Mouse (Mus musculus): ENCODE data around the gene Dlg3. TPM values are rescaled to one million over a fixed set of nuclear protein-coding genes. Genes with fewer than 3 reads are reported as not detected.

Dlg3 gene
- total and polyA plus RNA-seq, 3 experiments: 8.3 to 12.1 (median 8.4) TPM

DNA sequence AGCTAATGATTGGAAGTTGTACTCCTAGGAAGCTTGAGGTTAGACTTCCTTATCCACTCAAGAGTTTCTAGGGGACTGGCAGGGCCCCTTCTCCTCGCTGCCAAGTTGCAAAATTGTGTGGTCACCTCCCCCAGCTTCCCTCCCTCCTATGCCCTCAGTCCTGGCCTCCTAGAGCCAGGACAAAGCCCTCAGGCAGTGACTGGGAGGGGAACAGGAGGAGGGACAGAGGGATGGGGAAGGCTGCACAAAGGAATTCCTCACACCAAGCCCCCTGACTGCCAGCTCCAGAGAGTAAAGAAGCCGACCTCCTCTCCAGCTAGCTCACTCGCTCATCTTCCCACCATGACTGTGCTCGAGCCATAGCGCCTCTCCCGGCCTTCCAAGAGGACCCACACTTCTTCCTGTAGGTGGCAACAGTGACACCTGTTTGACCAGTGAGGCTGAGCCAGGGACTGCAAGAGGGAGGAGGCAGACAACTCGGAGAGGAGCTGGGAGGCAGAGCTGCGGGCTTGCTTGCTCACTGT, 37.8 kb upstream of the Dlg3 start, which contains the start of gene Gdpd2:
Gene Gdpd2 (plus strand): TSS at position 209 of the 524 bp plus-strand sequence.
- H3K4me2 ChIP-seq (ENCODE audit: insufficient read depth, low read depth, poor library complexity, severe bottlenecking): no peak within 1 kb of the TSS
- H3K27ac ChIP-seq (ENCODE audit: insufficient read depth, low read depth): no peak within 1 kb of the TSS
- peaks cover 14 to 28% of the 10 kb centered on the region in 2 experiments for H3K36me3 ChIP-seq (replicated peaks in 1 of 2; ENCODE audit: control insufficient read depth in 1 of 2, insufficient read depth in 1 of 2, low read length in 1 of 2)
- H3K9me3 ChIP-seq (replicated peaks; ENCODE audit: low read length): no peaks in the 10 kb centered on the region
- in situ Hi-C loops (cut with MboI; ENCODE audit: low pct_ligation_motif_present, low pct_unique_long_range_greater_than_20kb, low sequenced_read_pairs): no loop called here
- DNase-seq (ENCODE audit: extremely low read depth): no peak
- H3K4me3 ChIP-seq (replicated peaks in 1 of 3; ENCODE audit: low read depth in 2 of 3, low read length in 2 of 3, poor library complexity in 1 of 3): no peak within 1 kb of the TSS
- TF ChIP-seq CTCF (conservative IDR thresholded peaks at IDR 0.05 in 1 of 2, IDR thresholded peaks at IDR 0.05 in 1 of 2; ENCODE audit: low read depth in 2 of 2, low read length in 2 of 2): peak in 1 of 2 experiments; percentile 35; a peak in 2 of 4 replicates
- no peak for TF ChIP-seq BHLHE40 (IDR thresholded peaks at IDR 0.05; ENCODE audit: low read depth, low read length)
- no peaks in the 10 kb centered on the region for H3K27me3 ChIP-seq (replicated peaks)
- H3K9ac ChIP-seq (ENCODE audit: insufficient read depth, low read depth): no peak within 1 kb of the TSS
- dilution Hi-C loops (cut with MboI; ENCODE audit: extremely low pct_ligation_motif_present, extremely low pct_unique_long_range_greater_than_20kb, low sequenced_read_pairs): no loop called here
- no peaks in the 10 kb centered on the region for H3K79me2 ChIP-seq (replicated peaks; ENCODE audit: control insufficient read depth, extremely low read depth, insufficient read depth, poor library complexity, severe bottlenecking)
- peaks cover 0 to 8% of the 10 kb centered on the region in 2 experiments; a peak in 1 of 4 replicates for H3K4me1 ChIP-seq (ENCODE audit: control insufficient read depth in 1 of 2, insufficient read depth in 2 of 2)

DNA sequence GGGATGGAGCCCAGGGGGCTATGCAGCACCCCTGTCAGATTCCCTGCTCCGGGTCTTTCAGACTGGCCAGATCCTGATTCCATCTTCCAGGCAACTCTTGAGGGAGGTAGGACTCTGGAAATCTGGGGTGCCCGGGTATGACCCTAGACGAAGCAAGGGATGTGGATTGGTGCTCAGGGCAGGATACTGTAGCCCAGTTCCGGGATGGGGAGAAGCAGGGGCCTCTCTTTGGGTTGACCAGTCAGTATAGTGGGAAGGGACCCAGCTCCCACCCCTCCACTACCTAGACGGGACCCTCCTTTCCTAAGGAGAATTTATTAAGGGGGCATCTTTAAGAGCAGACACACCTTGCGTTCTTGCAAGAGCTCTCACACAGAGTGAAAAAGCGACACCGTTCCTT, 37.3 kb upstream of the Dlg3 start:
- Histone ChIP-seq H3K79me2 (replicated peaks; ENCODE audit: control insufficient read depth, extremely low read depth, insufficient read depth, poor library complexity, severe bottlenecking) (no peaks in the 10 kb centered on the region), H3K4me1 (ENCODE audit: control insufficient read depth in 1 of 2, insufficient read depth in 2 of 2) (peaks cover 0 to 8% of the 10 kb centered on the region in 2 experiments; a peak in 1 of 4 replicates), H3K4me2 (ENCODE audit: insufficient read depth, low read depth, poor library complexity, severe bottlenecking) (no peak overlapping the region), H3K27ac (ENCODE audit: insufficient read depth, low read depth) (no peak overlapping the region), H3K9me3 (replicated peaks; ENCODE audit: low read length) (no peaks in the 10 kb centered on the region), H3K36me3 (replicated peaks in 1 of 2; ENCODE audit: control insufficient read depth in 1 of 2, insufficient read depth in 1 of 2, low read length in 1 of 2) (peaks cover 13 to 22% of the 10 kb centered on the region in 2 experiments), H3K27me3 (replicated peaks) (no peaks in the 10 kb centered on the region), H3K9ac (ENCODE audit: insufficient read depth, low read depth) (no peak overlapping the region), H3K4me3 (replicated peaks in 1 of 3; ENCODE audit: low read depth in 2 of 3, low read length in 2 of 3, poor library complexity in 1 of 3) (no peak overlapping the region)
- dilution Hi-C loops (cut with MboI; ENCODE audit: extremely low pct_ligation_motif_present, extremely low pct_unique_long_range_greater_than_20kb, low sequenced_read_pairs): no loop called here
- DNase-seq (ENCODE audit: extremely low read depth): no peak
- in situ Hi-C loops (cut with MboI; ENCODE audit: low pct_ligation_motif_present, low pct_unique_long_range_greater_than_20kb, low sequenced_read_pairs): no loop called here
- no peak for TF ChIP-seq POLR2AphosphoS2 (IDR thresholded peaks at IDR 0.05; ENCODE audit: low read depth, low read length)
- no peak for TF ChIP-seq JUND (conservative IDR thresholded peaks at IDR 0.05; ENCODE audit: low read depth, low read length)
- TF ChIP-seq SIN3A (IDR thresholded peaks at IDR 0.05; ENCODE audit: low read length): no peak
- no peak for TF ChIP-seq ELF1 (IDR thresholded peaks at IDR 0.05; ENCODE audit: low read depth, low read length)
- no peak for TF ChIP-seq USF1 (IDR thresholded peaks at IDR 0.05; ENCODE audit: low read depth, low read length)
- no peak for TF ChIP-seq TCF12 (IDR thresholded peaks at IDR 0.05; ENCODE audit: low read depth, low read length)
- no peak for TF ChIP-seq E2F4 (IDR thresholded peaks at IDR 0.05; ENCODE audit: insufficient replicate concordance, low read depth, low read length)

DNA sequence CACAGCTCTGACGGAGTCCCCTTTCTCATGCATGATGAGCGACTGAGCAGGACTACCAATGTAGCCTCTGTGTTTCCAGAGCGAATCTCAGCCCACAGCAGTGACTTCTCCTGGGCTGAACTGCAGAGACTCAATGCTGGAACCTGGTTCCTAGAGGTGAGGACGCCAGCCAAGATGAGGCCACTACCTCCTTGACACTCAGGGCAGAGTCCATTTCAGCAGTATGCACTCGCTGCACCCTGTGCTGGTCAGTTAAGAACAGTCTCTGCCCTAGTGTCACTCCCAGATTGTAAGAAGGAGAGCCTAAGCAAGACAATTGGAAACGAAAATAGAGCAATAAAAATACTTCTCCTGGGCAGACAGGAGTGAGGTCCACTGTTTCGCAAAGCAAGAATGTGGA, 33.2 kb upstream of the Dlg3 start:
- Histone ChIP-seq H3K79me2 (replicated peaks; ENCODE audit: control insufficient read depth, extremely low read depth, insufficient read depth, poor library complexity, severe bottlenecking) (no peaks in the 10 kb centered on the region), H3K27ac (ENCODE audit: insufficient read depth, low read depth) (no peak overlapping the region), H3K4me1 (ENCODE audit: control insufficient read depth in 1 of 2, insufficient read depth in 2 of 2) (no peaks in the 10 kb centered on the region), H3K27me3 (replicated peaks) (no peaks in the 10 kb centered on the region), H3K4me2 (ENCODE audit: insufficient read depth, low read depth, poor library complexity, severe bottlenecking) (no peak overlapping the region), H3K36me3 (replicated peaks in 1 of 2; ENCODE audit: control insufficient read depth in 1 of 2, insufficient read depth in 1 of 2, low read length in 1 of 2) (no peaks in the 10 kb centered on the region), H3K9me3 (replicated peaks; ENCODE audit: low read length) (no peaks in the 10 kb centered on the region), H3K4me3 (replicated peaks in 1 of 3; ENCODE audit: low read depth in 2 of 3, low read length in 2 of 3, poor library complexity in 1 of 3) (no peak overlapping the region), H3K9ac (ENCODE audit: insufficient read depth, low read depth) (no peak overlapping the region)
- no peak for TF ChIP-seq ZMIZ1 (IDR thresholded peaks at IDR 0.05; ENCODE audit: low read depth, low read length)
- TF ChIP-seq USF2 (conservative IDR thresholded peaks at IDR 0.05; ENCODE audit: low read depth, low read length): no peak
- no peak for TF ChIP-seq ZC3H11A (IDR thresholded peaks at IDR 0.05; ENCODE audit: low read depth, low read length)
- TF ChIP-seq PAX5 (IDR thresholded peaks at IDR 0.05; ENCODE audit: low read length): no peak
- TF ChIP-seq MAZ (IDR thresholded peaks at IDR 0.05; ENCODE audit: low read depth, low read length): no peak
- no peak for TF ChIP-seq KAT2A (IDR thresholded peaks at IDR 0.05; ENCODE audit: insufficient replicate concordance, low read length)
- TF ChIP-seq MAX (IDR thresholded peaks at IDR 0.05; ENCODE audit: low read length): no peak
- no peak for TF ChIP-seq MXI1 (IDR thresholded peaks at IDR 0.05; ENCODE audit: low read depth, low read length)
- no peak for TF ChIP-seq TBP (conservative IDR thresholded peaks at IDR 0.05; ENCODE audit: low read depth, low read length)
- DNase-seq (ENCODE audit: extremely low read depth): no peak
- dilution Hi-C loops (cut with MboI; ENCODE audit: extremely low pct_ligation_motif_present, extremely low pct_unique_long_range_greater_than_20kb, low sequenced_read_pairs) (no loop called here), in situ Hi-C loops (cut with MboI; ENCODE audit: low pct_ligation_motif_present, low pct_unique_long_range_greater_than_20kb, low sequenced_read_pairs) (no loop called here)

All from CH12.LX (cell line).